Mouse (Mus musculus) midbrain, postnatal 0 days (tissue): Measurements from ENCODE around the gene Stk10. TPM values are rescaled to one million over a fixed set of nuclear protein-coding genes. Genes with fewer than 3 reads are reported as not detected.

Source experiments
- ATAC-seq: fragments of 200-750 bp; cut with Nextera tagmentation; 2 replicates; pipeline ENCODE4 v1.8.0; 2017; ENCODE audit warnings: moderate number of reproducible peaks, mild to moderate bottlenecking, moderate TSS enrichment, moderate library complexity; ENCODE audit not compliant: low FRiP score
- DNase-seq: peaks from one replicate; pipeline ENCODE4 v3.0.0-alpha.2; 2015; ENCODE audit warnings: low spot score
- H3K27ac ChIP-seq: fragments of 300-500 bp; sonication (generic); 2 replicates; pipeline ENCODE4 v1.5.1; 2014; ENCODE audit warnings: low read depth, mild to moderate bottlenecking, low read length, mixed read lengths
- H3K27me3 ChIP-seq: fragments of 300-500 bp; sonication (generic); 2 replicates; pipeline ENCODE4 v1.6.1; 2014; ENCODE audit warnings: low read length, control low read depth, mixed read lengths; ENCODE audit not compliant: insufficient read depth
- H3K36me3 ChIP-seq: fragments of 300-500 bp; sonication (generic); 2 replicates; pipeline ENCODE4 v1.6.1; 2014; ENCODE audit warnings: low read length, control low read depth, mixed read lengths; ENCODE audit not compliant: insufficient read depth
- H3K4me1 ChIP-seq: fragments of 300-500 bp; sonication (generic); 2 replicates; pipeline ENCODE4 v1.6.1; 2014; ENCODE audit warnings: mild to moderate bottlenecking, control low read depth, antibody characterized with exemption, low read length, mixed read lengths; ENCODE audit not compliant: insufficient read depth
- H3K4me2 ChIP-seq: fragments of 300-500 bp; sonication (generic); 2 replicates; pipeline ENCODE4 v1.6.1; 2014; ENCODE audit warnings: low read depth, mild to moderate bottlenecking, low read length, mixed read lengths; ENCODE audit not compliant: poor library complexity, severe bottlenecking
- H3K4me3 ChIP-seq: fragments of 300-500 bp; sonication (generic); 2 replicates; pipeline ENCODE4 v1.5.1; 2014; ENCODE audit warnings: low read depth, mild to moderate bottlenecking, low read length, moderate library complexity
- H3K9ac ChIP-seq: fragments of 300-500 bp; sonication (generic); replicated peaks from 2 replicates; pipeline ENCODE4 v1.6.1; 2014; ENCODE audit warnings: mild to moderate bottlenecking, low read length, moderate library complexity, mixed read lengths; ENCODE audit not compliant: poor library complexity, severe bottlenecking
- H3K9me3 ChIP-seq: fragments of 300-500 bp; sonication (generic); 2 replicates; pipeline ENCODE4 v1.6.1; 2016; ENCODE audit warnings: low read length, control low read depth
- CTCF ChIP-seq: IDR thresholded peaks from 2 replicates; pipeline ENCODE4 v1.5.1; 2016; ENCODE audit warnings: antibody characterized with exemption, mild to moderate bottlenecking
- WGBS: fragments of 180-500 bp; shearing (Covaris S2); extraction: QIAGEN DNeasy Blood & Tissue Kit; methylation state at CpG from one replicate; pipeline ENCODE4 v1.1.7; 2014; 5-methylcytosine and 5-hydroxymethylcytosine counted together
- polyA plus RNA-seq: library from polyadenylated mRNA; unstranded; fragments of >200 nt; fragmentation: Nextera tagmentation; extraction: Ambion mirVana; gene quantifications from 2 replicates; pipeline ENCODE4 v1.2.1, GENCODE M21; 2015
- total RNA-seq: library from RNA; depleted of rRNA; stranded (reverse); fragments of >200 nt; gene quantifications from 2 replicates; pipeline ENCODE4 v1.2.3, GENCODE M21; 2014

Stk10 gene
- total and polyA plus RNA-seq, 2 experiments from 2014 or later, result 0.99 to 9.4 TPM

DNA sequence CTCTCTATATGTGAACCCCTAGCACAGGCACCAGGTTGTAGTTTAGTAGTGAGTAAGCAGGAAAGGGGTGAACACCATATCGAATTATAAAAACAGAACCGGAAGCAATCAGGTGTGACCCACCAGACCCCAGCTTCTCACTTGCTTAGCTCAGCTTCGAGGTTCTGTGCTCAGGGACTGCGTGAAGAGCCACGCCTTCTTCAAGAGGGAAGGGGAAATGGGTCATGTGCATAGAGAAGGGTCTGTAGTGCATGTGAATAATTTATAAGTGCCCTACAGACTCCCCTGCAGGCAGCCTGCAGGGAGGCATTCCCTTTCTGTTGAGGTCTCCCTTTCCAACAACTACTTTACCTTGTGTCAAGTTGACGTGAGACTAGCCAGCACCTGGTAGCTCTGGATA, 52.9 kb downstream of the Stk10 start:
- Histone ChIP-seq H3K4me2 (no peak overlapping the region), H3K27ac (no peak overlapping the region), H3K9me3 (no peaks in the 10 kb centered on the region), H3K36me3 (no peaks in the 10 kb centered on the region), H3K4me3 (no peak overlapping the region), H3K4me1 (no peaks in the 10 kb centered on the region), H3K27me3 (no peaks in the 10 kb centered on the region), H3K9ac (no peak overlapping the region)
- 80% methylated on average over 6 of the region's 6 CpGs for WGBS
- no peak for TF ChIP-seq CTCF
- DNase-seq (no peak), ATAC-seq (no peak)

DNA sequence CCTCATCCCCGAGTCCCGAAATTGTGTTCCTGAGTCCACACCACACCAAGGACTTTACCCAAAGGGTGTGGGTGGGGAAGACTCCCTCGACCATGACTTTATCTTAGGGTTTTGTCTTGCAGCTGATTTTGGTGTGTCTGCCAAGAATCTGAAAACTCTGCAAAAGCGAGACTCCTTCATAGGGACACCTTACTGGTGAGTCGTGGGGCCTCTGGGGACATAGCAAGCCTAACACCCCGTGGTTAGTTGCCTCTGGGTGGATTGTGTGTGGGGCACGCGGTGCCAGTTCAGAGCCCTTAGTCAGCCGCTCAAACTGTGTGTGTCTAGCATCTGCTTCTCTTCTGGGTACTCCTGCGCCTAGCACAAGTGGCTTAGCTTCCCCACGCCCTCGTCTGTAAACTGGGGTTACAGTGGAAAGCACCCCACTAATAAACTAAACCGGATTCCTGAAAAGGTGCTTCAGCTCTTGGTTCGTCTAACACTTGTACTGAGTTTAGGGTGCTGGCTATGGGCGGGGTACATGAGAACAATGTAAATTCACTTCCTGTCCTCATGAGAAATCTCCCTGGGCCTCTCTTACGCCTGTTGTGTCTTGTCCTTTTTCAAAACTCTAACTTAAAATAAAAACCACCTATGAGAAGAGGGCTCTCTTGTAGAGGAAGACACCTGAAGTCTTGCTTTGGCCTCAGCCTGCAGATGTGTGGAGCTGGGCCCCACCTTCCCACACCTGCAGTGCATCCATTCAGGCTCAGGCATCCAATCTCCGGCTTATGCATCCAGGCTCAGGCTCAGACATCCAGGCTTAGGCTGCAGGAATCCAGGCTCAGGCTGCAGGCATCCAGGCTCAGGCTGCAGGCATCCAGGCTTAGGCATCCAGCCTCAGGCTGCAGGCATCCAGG, 54.3 kb downstream of the Stk10 start:
- TF ChIP-seq CTCF, result no peak

DNA sequence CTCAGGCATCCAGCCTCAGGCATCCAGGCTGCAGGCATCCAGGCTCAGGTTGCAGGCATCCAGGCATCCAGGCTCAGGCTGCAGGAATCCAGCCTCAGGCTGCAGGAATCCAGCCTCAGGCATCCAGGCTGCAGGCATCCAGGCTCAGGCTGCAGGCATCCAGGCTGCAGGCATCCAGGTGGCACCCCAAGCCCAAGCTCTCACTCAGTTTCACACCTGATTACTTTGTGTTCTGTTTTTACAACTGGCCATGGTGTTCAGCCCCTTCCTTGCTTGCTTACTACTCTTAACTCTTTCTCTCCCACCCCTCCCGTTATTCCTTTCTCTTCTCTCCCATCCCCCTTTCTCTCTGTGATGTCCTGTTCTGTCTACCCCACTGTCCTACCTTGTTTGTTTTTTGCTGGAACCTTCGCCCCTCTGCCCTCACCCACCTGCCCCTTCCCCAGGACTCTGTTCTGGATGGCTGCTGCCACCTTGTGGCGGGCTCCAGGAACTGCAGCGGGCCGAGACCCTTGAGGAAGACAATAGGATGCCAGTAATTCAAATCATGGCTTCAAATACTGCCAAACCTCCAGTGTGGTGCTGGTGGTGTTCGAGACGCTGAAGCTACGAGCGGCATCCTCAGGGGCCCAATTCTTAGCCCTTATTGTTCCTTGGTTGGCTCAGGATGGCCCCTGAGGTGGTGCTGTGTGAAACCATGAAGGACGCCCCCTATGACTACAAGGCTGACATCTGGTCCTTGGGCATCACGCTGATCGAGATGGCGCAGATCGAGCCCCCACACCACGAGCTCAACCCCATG, 55.2 kb downstream of the Stk10 start:
- Histone ChIP-seq H3K27me3 (no peaks in the 10 kb centered on the region), H3K36me3 (no peaks in the 10 kb centered on the region), H3K27ac (no peak overlapping the region), H3K9ac (peak overlapping the region; percentile 48; the same call in 1 of the 2 replicates), H3K4me1 (no peaks in the 10 kb centered on the region), H3K9me3 (no peaks in the 10 kb centered on the region), H3K4me2 (no peak overlapping the region), H3K4me3 (no peak overlapping the region)
- peak; percentile 44; the same call in 1 of the 2 replicates for ATAC-seq
- peak; percentile 97 for TF ChIP-seq CTCF
- 31% methylated on average over 15 of the region's 15 CpGs for WGBS
- DNase-seq, result peak; percentile 80

More for the DNA sequence above, 54.3 kb downstream of the Stk10 start:
- Histone ChIP-seq H3K4me1 (no peaks in the 10 kb centered on the region), H3K9ac (peak overlapping the region; percentile 48; the same call in 1 of the 2 replicates), H3K27me3 (no peaks in the 10 kb centered on the region), H3K4me2 (no peak overlapping the region), H3K4me3 (no peak overlapping the region), H3K27ac (no peak overlapping the region), H3K36me3 (no peaks in the 10 kb centered on the region), H3K9me3 (no peaks in the 10 kb centered on the region)
- WGBS, result 76% methylated on average over 17 of the region's 17 CpGs
- DNase-seq, result no peak
- ATAC-seq, result no peak

DNA sequence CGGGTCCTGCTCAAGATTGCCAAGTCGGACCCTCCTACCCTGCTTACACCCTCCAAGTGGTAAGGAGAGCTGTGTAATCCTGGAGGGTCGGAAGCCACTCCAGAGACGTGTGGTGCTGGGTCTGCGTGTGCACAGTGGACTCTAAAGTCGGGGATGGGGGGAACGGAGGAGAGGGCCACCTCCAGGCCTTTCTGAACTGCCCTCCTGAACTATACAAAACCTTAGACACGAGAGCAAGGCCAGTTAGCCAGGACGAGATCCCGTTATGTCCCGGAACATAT, 55.7 kb downstream of the Stk10 start:
- H3K9me3 ChIP-seq, result no peaks in the 10 kb centered on the region
- H3K27ac ChIP-seq, result no peak overlapping the region
- no peaks in the 10 kb centered on the region for H3K4me1 ChIP-seq
- no peaks in the 10 kb centered on the region for H3K36me3 ChIP-seq
- no peak overlapping the region for H3K4me3 ChIP-seq
- ATAC-seq (0 out of 2 replicates have a peak, but pooled peaks have one; percentile 17), DNase-seq (no peak)
- no peaks in the 10 kb centered on the region for H3K27me3 ChIP-seq
- H3K4me2 ChIP-seq, result no peak overlapping the region
- no peak overlapping the region for H3K9ac ChIP-seq
- WGBS, result 75% methylated on average over 11 of the region's 11 CpGs
- no peak for TF ChIP-seq CTCF

DNA sequence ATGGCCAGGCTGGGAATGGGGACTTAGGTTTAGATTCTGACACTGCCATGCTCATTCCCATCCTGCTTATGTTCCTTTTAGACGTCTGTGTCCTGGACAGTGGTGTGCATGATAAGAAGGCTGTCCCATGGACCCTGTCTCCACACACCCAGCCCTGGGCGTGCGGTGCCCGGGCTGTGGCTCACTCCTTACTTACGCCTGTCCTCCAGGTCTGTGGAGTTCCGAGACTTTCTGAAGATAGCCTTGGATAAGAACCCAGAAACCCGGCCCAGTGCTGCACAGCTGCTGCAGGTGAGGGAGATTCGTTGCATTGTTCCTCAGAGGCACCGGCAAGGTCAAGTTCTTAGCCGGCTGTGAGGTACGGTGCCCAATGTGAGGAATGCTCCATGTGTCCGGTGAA, 56.1 kb downstream of the Stk10 start:
- H3K27ac ChIP-seq, result no peak overlapping the region
- H3K27me3 ChIP-seq, result no peaks in the 10 kb centered on the region
- WGBS, result 89% methylated on average over 12 of the region's 12 CpGs
- no peak overlapping the region for H3K4me3 ChIP-seq
- H3K36me3 ChIP-seq, result no peaks in the 10 kb centered on the region
- no peaks in the 10 kb centered on the region for H3K9me3 ChIP-seq
- no peak overlapping the region for H3K4me2 ChIP-seq
- no peak for DNase-seq
- TF ChIP-seq CTCF, result no peak
- H3K4me1 ChIP-seq, result no peaks in the 10 kb centered on the region
- ATAC-seq, result no peak
- H3K9ac ChIP-seq, result no peak overlapping the region

DNA sequence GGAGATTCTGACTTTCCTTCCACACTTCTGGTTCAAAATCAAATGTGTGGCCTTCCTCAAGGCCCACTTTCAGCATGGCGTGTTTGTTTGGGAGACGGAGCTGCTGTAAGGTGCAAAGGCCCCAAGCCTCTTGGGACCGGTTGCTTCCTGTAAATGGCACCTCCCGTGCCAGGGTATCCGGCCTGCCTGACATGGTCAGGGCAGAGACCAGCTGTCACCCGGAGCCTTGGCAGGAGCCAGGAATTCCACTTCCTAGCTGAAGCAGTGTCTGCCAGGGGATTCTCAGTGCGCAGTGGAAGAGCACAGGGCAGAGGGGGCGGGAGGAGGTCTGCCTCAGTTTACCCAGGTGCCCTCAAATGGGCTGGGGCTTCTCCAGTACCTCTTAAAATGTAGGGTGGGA, 56.7 kb downstream of the Stk10 start:
- Histone ChIP-seq H3K27me3 (no peaks in the 10 kb centered on the region), H3K9me3 (no peaks in the 10 kb centered on the region), H3K4me1 (no peaks in the 10 kb centered on the region), H3K36me3 (no peaks in the 10 kb centered on the region), H3K4me2 (no peak overlapping the region), H3K27ac (no peak overlapping the region), H3K4me3 (no peak overlapping the region), H3K9ac (no peak overlapping the region)
- DNase-seq (no peak), ATAC-seq (no peak)
- 86% methylated on average over 8 of the region's 8 CpGs for WGBS
- no peak for TF ChIP-seq CTCF
